Mouse (Mus musculus) testis, adult 2 months (tissue): ENCODE data around the gene Eva1c. TPM values are rescaled to one million over a fixed set of nuclear protein-coding genes. Genes with fewer than 3 reads are reported as not detected.

Experiments
- H3K27ac ChIP-seq: fragments of 200-500 bp; 2 replicates; pipeline ENCODE4 v1.5.1; 2012; ENCODE audit warnings: low read depth, low read length; ENCODE audit not compliant: control insufficient read depth, insufficient read depth
- H3K27me3 ChIP-seq: fragments of 200-500 bp; 2 replicates; pipeline ENCODE4 v1.6.1; 2012; ENCODE audit warnings: mild to moderate bottlenecking, low read length, moderate library complexity; ENCODE audit not compliant: control insufficient read depth, insufficient read depth
- H3K36me3 ChIP-seq: fragments of 200-500 bp; 2 replicates; pipeline ENCODE4 v1.6.1; 2012; ENCODE audit warnings: mild to moderate bottlenecking, low read length; ENCODE audit not compliant: control insufficient read depth, insufficient read depth
- H3K4me1 ChIP-seq: fragments of 200-500 bp; 2 replicates; pipeline ENCODE4 v1.6.1; 2012; ENCODE audit warnings: low read length; ENCODE audit not compliant: control insufficient read depth, insufficient read depth
- H3K4me3 ChIP-seq: fragments of 200-500 bp; 2 replicates; pipeline ENCODE4 v1.5.1; 2012; ENCODE audit warnings: low read depth, mild to moderate bottlenecking, low read length, moderate library complexity, mixed read lengths; ENCODE audit not compliant: control insufficient read depth
- CTCF ChIP-seq: fragments of 200-500 bp; IDR thresholded peaks from 2 replicates; pipeline ENCODE4 v1.5.1; 2012; ENCODE audit warnings: low read depth, mild to moderate bottlenecking, inconsistent platforms, low read length, moderate library complexity; ENCODE audit not compliant: control insufficient read depth, insufficient read depth, insufficient replicate concordance
- POLR2A ChIP-seq: fragments of 200-500 bp; IDR thresholded peaks from 2 replicates; pipeline ENCODE4 v1.6.1; 2012; ENCODE audit warnings: low read depth, mild to moderate bottlenecking, inconsistent platforms, low read length, moderate library complexity; ENCODE audit not compliant: control insufficient read depth
- polyA plus RNA-seq: library from polyadenylated mRNA; depleted of rRNA; stranded (reverse); fragments of >200 nt; gene quantifications from 2 replicates; pipeline ENCODE4 v1.2.3, GENCODE M21; 2012; rRNA removed

The Eva1c gene
- 40.0 and 43.5 TPM in 2 replicates for polyA plus RNA-seq

- H3K36me3 ChIP-seq: no peaks in the 10 kb centered on the region
- H3K4me1 ChIP-seq: peaks cover 11% of the 10 kb centered on the region
- H3K4me3 ChIP-seq: peak within 1 kb of the TSS; percentile 27
- no peaks in the 10 kb centered on the region for H3K27me3 ChIP-seq
- TF ChIP-seq POLR2A (no peak), CTCF (peak; percentile 45; the same call in 1 of the 2 replicates)
- H3K27ac ChIP-seq: no peak within 1 kb of the TSS
These were observed at the start of gene Eva1c for GRCm38 (mm10) chr16:90826457-90826856. Gene Eva1c, plus strand, starts transcription at chr16:90826719.

GRCm38 (mm10) chr16:90779783-90780182 is 46.7 kb upstream of the Eva1c start:
- Histone ChIP-seq H3K4me1 (no peaks in the 10 kb centered on the region), H3K36me3 (peaks cover 2% of the 10 kb centered on the region), H3K27ac (no peak overlapping the region), H3K4me3 (no peak overlapping the region), H3K27me3 (no peaks in the 10 kb centered on the region)
- TF ChIP-seq POLR2A (no peak), CTCF (no peak)

GRCm38 (mm10) chr16:90783302-90783701 is 43.2 kb upstream of the Eva1c start:
- H3K4me1 ChIP-seq: no peaks in the 10 kb centered on the region
- TF ChIP-seq CTCF (no peak), POLR2A (no peak)
- no peaks in the 10 kb centered on the region for H3K27me3 ChIP-seq
- no peak overlapping the region for H3K4me3 ChIP-seq
- peaks cover 2% of the 10 kb centered on the region for H3K36me3 ChIP-seq
- no peak overlapping the region for H3K27ac ChIP-seq

- no peak overlapping the region for H3K27ac ChIP-seq
- H3K4me3 ChIP-seq: no peak overlapping the region
- H3K27me3 ChIP-seq: no peaks in the 10 kb centered on the region
- H3K4me1 ChIP-seq: no peaks in the 10 kb centered on the region
- peaks cover 7% of the 10 kb centered on the region for H3K36me3 ChIP-seq
- TF ChIP-seq POLR2A: no peak
These were observed 41.3 kb upstream of the Eva1c start for GRCm38 (mm10) chr16:90785257-90785656.

GRCm38 (mm10) chr16:90788580-90788979 is 37.9 kb upstream of the Eva1c start:
- H3K27me3 ChIP-seq: no peaks in the 10 kb centered on the region
- no peak overlapping the region for H3K4me3 ChIP-seq
- H3K4me1 ChIP-seq: no peaks in the 10 kb centered on the region
- TF ChIP-seq CTCF (no peak), POLR2A (no peak)
- H3K27ac ChIP-seq: no peak overlapping the region
- peaks cover 14% of the 10 kb centered on the region for H3K36me3 ChIP-seq

GRCm38 (mm10) chr16:90790946-90791345 is 35.6 kb upstream of the Eva1c start:
- H3K4me3 ChIP-seq: no peak overlapping the region
- peaks cover 14% of the 10 kb centered on the region for H3K36me3 ChIP-seq
- no peaks in the 10 kb centered on the region for H3K4me1 ChIP-seq
- no peaks in the 10 kb centered on the region for H3K27me3 ChIP-seq
- TF ChIP-seq POLR2A (no peak), CTCF (no peak)
- no peak overlapping the region for H3K27ac ChIP-seq

- peaks cover 14% of the 10 kb centered on the region for H3K36me3 ChIP-seq
- TF ChIP-seq POLR2A (no peak), CTCF (no peak)
These were observed 34.5 kb upstream of the Eva1c start for GRCm38 (mm10) chr16:90792066-90792465.

GRCm38 (mm10) chr16:90792500-90792899 is 34.0 kb upstream of the Eva1c start:
- Histone ChIP-seq H3K27ac (no peak overlapping the region), H3K4me3 (no peak overlapping the region), H3K36me3 (peaks cover 14% of the 10 kb centered on the region), H3K27me3 (no peaks in the 10 kb centered on the region), H3K4me1 (no peaks in the 10 kb centered on the region)
- TF ChIP-seq CTCF (no peak), POLR2A (no peak)

More at GRCm38 (mm10) chr16:90792066-90792465, 34.5 kb upstream of the Eva1c start:
- no peak overlapping the region for H3K4me3 ChIP-seq
- H3K4me1 ChIP-seq: no peaks in the 10 kb centered on the region
- H3K27me3 ChIP-seq: no peaks in the 10 kb centered on the region
- H3K27ac ChIP-seq: no peak overlapping the region
